Mouse (Mus musculus) monocyte, adult 2 months (primary cell): Measurements from ENCODE around the gene Robo1.

Experiments used
- DNase-seq, 2 experiments: peaks; one replicate each; pipeline ENCODE4 v3.0.0; 2022; ENCODE audit warnings: low spot score in 2 of 2, low read depth in 1 of 2

The Robo1 gene

DNA sequence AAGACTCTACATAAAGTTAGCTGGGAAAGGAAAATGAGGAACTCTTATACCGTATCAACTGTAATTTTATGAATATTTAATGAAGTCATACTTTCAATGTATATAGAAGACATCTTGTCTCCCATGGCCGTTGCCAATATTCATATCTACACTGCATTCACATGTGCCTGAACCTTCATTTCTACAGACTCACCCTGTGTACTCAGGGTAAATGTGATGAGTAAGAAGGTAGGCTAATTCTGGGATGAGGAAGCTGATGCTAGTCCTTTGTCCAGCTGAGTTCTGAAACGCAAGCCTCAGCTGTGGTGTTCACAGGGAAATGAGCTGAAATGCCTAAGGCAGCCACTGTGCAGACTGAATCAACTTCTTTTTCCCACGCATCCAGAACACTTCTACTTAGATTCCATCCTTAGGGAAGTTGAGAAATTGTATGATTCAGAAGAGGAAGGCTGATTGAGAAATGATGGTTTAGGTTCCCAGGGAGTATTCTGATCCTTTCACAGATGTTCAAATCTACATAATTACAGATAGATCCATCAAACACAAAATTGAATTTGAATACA lies 606.0 kb downstream of the Robo1 start:
- no peak for DNase-seq

DNA sequence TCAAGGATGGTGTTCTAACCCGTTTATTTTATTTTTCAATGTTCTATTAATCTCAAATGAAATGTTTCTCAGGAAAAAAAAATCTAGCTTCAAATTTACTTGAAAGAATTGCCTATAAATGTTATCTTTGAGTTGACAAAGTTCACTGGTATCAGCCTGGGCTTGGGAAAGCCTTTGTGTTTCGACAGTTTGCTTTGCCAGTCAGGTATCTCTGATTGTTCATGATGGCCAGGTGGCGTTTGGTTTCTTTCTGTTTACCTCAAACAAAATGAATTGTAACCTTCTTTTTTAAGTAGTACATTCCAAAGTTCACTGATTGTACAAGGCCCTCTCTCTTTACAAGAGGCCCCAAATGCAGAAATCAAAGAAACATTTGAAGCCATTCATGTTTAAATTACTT lies 611.9 kb downstream of the Robo1 start:
- DNase-seq: no peak

DNA sequence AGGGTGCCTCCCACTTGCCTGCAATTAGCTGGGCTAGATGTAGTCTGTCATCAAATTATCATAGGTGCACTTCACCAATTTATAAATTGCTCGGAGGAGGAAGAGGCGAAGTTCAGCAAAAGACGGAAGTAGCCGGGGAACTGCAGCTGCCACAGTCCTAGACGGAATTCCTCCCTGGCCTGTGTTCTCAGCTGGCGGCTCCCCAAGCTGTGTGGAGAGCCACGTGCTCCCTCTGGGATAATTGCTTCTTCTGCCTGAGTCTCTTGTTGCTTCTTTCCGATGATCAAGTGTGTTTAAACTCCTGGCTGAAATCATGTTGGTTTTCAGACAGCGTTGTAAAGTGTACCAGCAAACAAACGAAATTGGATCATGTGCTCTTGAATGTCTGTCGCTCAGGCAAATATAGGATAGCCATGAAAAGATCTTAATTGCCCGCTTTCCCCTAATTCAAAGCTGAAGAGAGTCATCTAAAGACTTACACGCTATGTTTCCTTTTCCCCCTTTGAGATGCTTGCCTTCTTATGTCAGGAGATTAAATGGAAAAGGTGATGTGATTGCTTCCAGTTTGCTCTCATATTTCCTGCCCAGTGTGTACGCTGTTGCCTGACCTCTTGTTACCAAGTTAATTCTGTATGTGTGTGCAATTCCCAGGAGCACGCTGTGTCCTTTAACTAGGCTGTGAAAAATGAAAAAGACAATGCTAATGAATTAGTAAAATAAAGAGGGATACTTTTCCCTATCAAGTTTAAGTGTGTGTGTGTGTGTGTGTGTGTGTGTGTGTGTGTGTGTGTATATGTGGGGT lies 616.5 kb downstream of the Robo1 start:
- no peak for DNase-seq

DNA sequence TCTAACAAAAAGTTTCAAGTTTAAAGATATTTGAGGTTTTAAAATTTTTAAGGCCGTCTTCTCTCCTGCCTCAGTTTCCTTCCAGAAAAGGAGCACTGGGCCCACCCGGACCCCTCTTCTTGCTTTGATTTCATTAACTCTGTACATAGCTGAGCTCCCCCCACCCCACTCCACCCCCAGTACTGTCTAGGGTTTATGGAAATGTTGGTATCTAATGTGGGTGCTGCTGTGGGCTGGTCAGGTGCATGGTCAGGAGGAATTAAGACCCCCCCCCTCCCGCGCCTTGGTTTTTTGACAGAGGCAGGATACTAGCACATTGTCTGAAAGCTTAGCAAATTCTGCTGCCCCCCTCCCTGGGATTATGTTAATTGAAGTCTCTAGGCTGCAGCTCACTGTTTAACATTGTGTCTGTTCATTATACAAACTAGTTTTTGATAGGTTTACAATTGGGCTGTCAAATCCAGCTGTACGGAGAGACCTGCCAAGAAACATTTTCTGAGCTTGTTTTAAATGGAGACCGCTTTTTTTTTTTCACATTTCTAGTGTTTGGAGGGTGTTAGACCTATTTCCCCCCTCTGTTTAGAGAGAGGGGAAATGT lies 620.5 kb downstream of the Robo1 start:
- DNase-seq: no peak

GRCm38 (mm10) chr16:72930871-72931270 lies 622.8 kb downstream of the Robo1 start:
- DNase-seq: no peak

DNA sequence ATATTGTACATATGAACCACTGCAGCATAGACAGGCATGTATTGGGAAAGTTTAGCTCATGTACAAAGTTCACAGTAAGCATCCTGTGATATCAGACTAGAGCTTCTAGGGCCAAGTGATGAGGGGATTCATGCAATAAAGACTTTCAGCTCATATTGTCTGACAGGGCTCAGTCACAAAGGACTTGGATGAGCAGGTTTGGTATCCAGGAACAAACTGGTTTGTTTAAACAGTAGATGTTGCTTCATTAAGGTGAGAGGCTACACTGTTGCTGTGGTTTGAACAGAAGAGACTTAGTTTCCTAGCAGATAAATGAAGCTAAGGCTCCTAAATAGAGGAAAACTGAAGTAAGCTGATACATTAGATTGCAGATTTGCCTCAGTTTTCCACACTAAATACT lies 626.8 kb downstream of the Robo1 start:
- DNase-seq: no peak

DNA sequence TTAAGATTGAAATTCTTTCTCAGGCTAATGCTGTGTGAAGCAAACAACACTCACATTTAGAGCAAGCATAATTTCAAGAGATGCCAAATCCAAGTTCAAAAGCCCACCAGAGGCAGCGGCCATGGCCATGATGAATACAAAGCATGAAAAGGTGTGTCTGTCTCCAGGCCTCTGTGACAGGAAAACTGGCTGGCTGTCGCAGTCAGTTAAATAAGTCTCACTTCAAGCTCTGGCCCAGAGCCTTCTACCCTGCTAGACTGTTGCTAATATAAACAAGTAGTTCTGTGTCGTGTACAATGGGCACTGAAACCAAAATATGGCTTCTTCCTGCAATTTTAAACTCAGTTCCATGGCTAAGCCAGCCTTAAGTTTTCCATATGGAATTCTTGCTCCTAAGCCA lies 629.1 kb downstream of the Robo1 start:
- no peak for DNase-seq

DNA sequence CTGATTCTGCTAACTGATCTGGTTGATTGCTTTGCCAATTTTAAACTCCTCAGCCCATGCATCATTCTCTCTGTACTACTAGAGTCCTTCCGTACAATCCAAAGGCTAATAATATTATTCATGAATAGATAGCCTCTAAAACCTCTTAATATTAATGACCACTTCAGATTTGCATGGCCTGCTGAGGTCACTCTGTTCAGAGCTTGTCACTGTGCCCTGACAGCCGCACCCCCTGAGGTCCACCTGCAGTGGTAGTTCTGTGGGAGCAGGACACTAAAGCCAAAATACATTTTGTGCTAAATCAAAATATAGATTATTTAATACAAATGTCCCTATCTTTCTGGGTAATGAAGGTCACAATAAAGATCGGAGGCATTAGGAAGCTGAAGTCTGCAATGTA lies 631.8 kb downstream of the Robo1 start:
- no peak for DNase-seq

GRCm38 (mm10) chr16:72940786-72941185 lies 632.7 kb downstream of the Robo1 start:
- DNase-seq: no peak

GRCm38 (mm10) chr16:72944403-72944802 lies 636.3 kb downstream of the Robo1 start:
- DNase-seq: no peak

GRCm38 (mm10) chr16:72951969-72952368 lies 643.9 kb downstream of the Robo1 start:
- no peak for DNase-seq

DNA sequence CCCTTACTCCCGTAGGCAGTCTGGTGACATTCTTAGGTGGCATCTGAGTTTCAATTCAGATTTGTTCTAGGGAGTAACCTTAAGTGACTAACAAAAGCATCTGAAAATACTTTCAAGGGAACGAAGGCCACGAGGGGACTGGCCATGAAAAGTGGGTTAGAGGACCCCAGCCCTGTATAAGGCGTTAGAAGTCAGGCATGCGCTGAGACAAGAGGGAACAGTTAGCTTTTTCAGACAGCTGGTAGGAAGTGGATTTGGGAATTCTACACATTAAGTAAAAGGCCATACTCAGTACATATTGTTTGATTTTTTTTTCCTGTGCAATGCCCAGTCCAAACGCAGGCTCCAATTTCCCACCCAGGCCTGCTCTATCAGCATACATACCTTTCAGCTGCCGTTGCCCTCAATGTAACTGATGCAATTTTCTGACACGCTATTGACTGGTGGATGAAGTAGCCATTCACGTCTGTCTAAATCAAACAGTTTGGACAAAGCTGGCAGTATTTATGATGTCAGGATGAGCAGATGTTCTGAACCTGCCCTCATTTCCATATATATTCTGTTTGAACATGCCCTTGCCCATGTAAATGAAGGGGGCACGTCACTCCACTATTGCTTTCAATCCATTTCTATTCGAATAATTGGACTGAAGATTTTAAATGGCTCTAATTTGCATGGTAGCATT lies 651.1 kb downstream of the Robo1 start:
- DNase-seq: no peak

- DNase-seq: no peak
Observed at GRCm38 (mm10) chr16:72959823-72960222, 651.7 kb downstream of the Robo1 start.

- no peak for DNase-seq
Observed at GRCm38 (mm10) chr16:72963782-72964181, 655.7 kb downstream of the Robo1 start.

- DNase-seq: no peak
Observed at GRCm38 (mm10) chr16:72967509-72967908, 659.4 kb downstream of the Robo1 start.

- DNase-seq: no peak
Observed at GRCm38 (mm10) chr16:72969990-72970389, 661.9 kb downstream of the Robo1 start.

- no peak for DNase-seq
Observed at GRCm38 (mm10) chr16:72973685-72974084, 665.6 kb downstream of the Robo1 start.

DNA sequence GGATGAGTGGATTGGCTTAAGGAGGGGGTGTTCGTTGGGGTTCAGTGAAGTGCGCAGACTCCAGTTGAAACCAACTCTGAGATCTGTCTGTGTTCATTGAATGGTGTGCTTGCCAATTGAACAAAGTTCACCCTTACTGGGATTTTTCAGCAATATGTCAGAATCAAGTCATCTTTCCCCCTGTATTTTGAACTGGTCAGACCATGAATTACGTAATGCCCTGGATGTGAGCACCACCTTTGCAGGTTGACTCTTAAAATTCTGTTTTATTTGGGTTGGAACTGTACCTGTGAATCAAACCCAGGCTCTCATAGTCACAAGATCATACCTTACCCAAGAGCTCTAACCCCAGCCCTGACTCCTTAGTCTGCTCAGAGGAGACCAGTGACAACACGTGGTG lies 666.6 kb downstream of the Robo1 start:
- no peak for DNase-seq

DNA sequence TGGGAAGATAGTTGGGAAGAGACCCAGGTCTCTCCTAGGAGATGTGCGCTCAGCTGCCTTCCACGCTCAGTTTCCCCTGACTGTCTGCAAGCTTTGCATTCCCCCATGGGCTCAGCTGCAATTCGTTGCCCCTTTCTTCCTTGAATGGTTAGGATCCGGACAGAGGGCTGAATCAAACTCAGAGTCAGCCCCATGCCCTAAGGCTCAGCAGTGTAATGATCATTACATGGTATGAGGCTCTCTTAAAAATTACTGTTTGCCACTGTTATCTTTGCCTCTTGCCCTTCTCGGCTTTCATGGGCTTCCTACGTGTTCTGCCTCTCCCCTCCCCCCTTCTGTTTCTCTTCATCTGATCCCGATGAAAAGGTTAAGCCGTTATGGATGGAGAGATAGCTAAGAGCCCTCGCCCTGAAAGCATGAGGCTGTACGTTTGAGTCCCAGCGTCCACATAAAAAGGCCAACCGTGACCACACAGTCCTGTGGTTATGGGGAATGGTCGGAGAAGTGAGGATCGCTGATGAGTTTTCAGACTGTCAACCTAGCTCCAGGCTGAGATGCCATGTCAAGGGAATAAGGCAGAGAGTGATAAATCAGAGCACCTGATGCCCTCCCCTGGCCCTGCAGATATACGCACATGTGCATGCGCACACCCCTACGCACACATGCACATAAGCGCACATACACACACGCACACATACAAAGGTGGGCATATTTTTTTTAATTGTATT lies 668.9 kb downstream of the Robo1 start:
- DNase-seq: no peak

DNA sequence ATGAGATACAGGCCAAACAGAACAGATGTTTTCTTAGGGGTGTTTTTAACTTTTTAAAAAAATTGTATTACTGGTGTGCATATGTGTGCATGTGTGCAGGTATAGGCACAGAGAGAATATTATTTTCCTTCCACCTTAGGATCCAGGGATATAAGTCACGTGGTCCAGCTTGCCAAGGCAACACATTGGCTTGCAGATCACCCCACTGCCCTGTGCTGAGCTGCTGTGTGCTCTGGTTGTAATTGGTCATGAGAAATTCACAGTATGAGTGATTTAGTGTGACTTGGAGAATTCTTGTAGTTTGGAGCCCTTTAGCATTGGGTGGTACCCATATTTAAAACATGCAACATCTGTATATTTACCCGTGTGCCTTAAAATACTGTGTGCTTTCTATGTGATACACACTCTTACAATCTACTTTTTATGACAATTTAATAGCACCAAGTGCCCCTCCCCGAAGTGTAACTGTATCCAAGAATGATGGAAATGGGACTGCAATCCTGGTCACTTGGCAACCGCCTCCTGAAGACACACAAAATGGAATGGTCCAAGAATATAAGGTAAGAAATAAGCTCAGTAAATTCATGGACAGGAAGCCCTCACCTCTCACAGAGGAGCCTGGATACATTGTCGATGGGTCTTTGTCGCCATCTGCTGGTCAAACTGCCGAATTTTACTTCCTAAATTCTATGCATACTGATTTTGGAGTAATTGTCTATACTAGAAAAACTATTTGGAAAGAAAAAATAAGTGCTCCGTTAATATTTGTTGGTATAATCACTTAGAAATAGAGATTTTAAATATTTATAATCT lies 671.5 kb downstream of the Robo1 start:
- DNase-seq: no peak
